Mouse (Mus musculus): Measurements from ENCODE around the gene Ep300. TPM values are rescaled to one million over a fixed set of nuclear protein-coding genes. Genes with fewer than 3 reads are reported as not detected.

Ep300 gene
- total RNA-seq (2014; fragmentation: Nextera tagmentation) (120 and 136 TPM in 2 replicates), total RNA-seq (2017) (20.7 and 38.5 TPM in 2 replicates)

GRCm38 (mm10) chr15:81584913-81585745, at the start of gene Ep300:
Ep300 (plus strand) TSS chr15:81585351.
- ATAC-seq (replicated peaks; ENCODE audit: poor library complexity, severe bottlenecking): peak; percentile 79

GRCm38 (mm10) chr15:81535881-81536351, 49.2 kb upstream of the Ep300 start:
- ATAC-seq (replicated peaks; ENCODE audit: poor library complexity, severe bottlenecking): no peak

- ATAC-seq (replicated peaks; ENCODE audit: poor library complexity, severe bottlenecking): no peak
Measured at GRCm38 (mm10) chr15:81538149-81538548, 47.0 kb upstream of the Ep300 start.

- no peak for ATAC-seq (replicated peaks; ENCODE audit: poor library complexity, severe bottlenecking)
Measured at GRCm38 (mm10) chr15:81539560-81539959, 45.6 kb upstream of the Ep300 start.

GRCm38 (mm10) chr15:81544916-81545315, 40.2 kb upstream of the Ep300 start:
- no peak for ATAC-seq (replicated peaks; ENCODE audit: poor library complexity, severe bottlenecking)

- ATAC-seq (replicated peaks; ENCODE audit: poor library complexity, severe bottlenecking): peak; percentile 80
Measured at GRCm38 (mm10) chr15:81545387-81546176, 39.6 kb upstream of the Ep300 start.

GRCm38 (mm10) chr15:81553455-81553854, 31.7 kb upstream of the Ep300 start:
- no peak for ATAC-seq (replicated peaks; ENCODE audit: poor library complexity, severe bottlenecking)

GRCm38 (mm10) chr15:81554558-81555297, 30.4 kb upstream of the Ep300 start:
- no peak for ATAC-seq (replicated peaks; ENCODE audit: poor library complexity, severe bottlenecking)

- ATAC-seq (replicated peaks; ENCODE audit: poor library complexity, severe bottlenecking): no peak
Measured at GRCm38 (mm10) chr15:81555986-81556385, 29.2 kb upstream of the Ep300 start.

- ATAC-seq (replicated peaks; ENCODE audit: poor library complexity, severe bottlenecking): no peak
Measured at GRCm38 (mm10) chr15:81561501-81561900, 23.6 kb upstream of the Ep300 start.

GRCm38 (mm10) chr15:81561996-81562395, 23.2 kb upstream of the Ep300 start:
- ATAC-seq (replicated peaks; ENCODE audit: poor library complexity, severe bottlenecking): no peak

- ATAC-seq (replicated peaks; ENCODE audit: poor library complexity, severe bottlenecking): no peak
Measured at GRCm38 (mm10) chr15:81562491-81563488, 22.4 kb upstream of the Ep300 start.

- peak; percentile 45 for ATAC-seq (replicated peaks; ENCODE audit: poor library complexity, severe bottlenecking)
Measured at GRCm38 (mm10) chr15:81568093-81568492, 17.1 kb upstream of the Ep300 start.

- peak; percentile 81 for ATAC-seq (replicated peaks; ENCODE audit: poor library complexity, severe bottlenecking)
Measured at GRCm38 (mm10) chr15:81568592-81568991, 16.6 kb upstream of the Ep300 start.

GRCm38 (mm10) chr15:81576961-81577360, 8.2 kb upstream of the Ep300 start:
- no peak for ATAC-seq (replicated peaks; ENCODE audit: poor library complexity, severe bottlenecking)

- no peak for ATAC-seq (replicated peaks; ENCODE audit: poor library complexity, severe bottlenecking)
Measured at GRCm38 (mm10) chr15:81577743-81578165, 7.4 kb upstream of the Ep300 start.

GRCm38 (mm10) chr15:81584466-81584865, 685 bp upstream of the Ep300 start:
- ATAC-seq (replicated peaks; ENCODE audit: poor library complexity, severe bottlenecking): no peak

- peak; percentile 74 for ATAC-seq (replicated peaks; ENCODE audit: poor library complexity, severe bottlenecking)
Measured at GRCm38 (mm10) chr15:81585746-81586461, 753 bp downstream of the Ep300 start.
